Mouse (Mus musculus) forebrain, embryonic 11.5 days (tissue): ENCODE data around the gene Supt4a. TPM values are rescaled to one million over a fixed set of nuclear protein-coding genes. Genes with fewer than 3 reads are reported as not detected.

Experiments used
- ATAC-seq: fragments of 200-750 bp; cut with Nextera tagmentation; replicated peaks from 2 replicates; pipeline ENCODE4 v1.8.0; 2017; ENCODE audit warnings: moderate TSS enrichment; ENCODE audit not compliant: low FRiP score
- DNase-seq: peaks from one replicate; pipeline ENCODE4 v3.0.0-alpha.2; 2017; ENCODE audit warnings: low spot score
- H3K27ac ChIP-seq: fragments of 300-500 bp; sonication (generic); 2 replicates; pipeline ENCODE4 v1.5.1; 2014; ENCODE audit warnings: low read depth, low read length
- H3K27me3 ChIP-seq: fragments of 300-500 bp; sonication (generic); 2 replicates; pipeline ENCODE4 v1.6.1; 2014; ENCODE audit warnings: mild to moderate bottlenecking, low read length, mixed read lengths; ENCODE audit not compliant: control insufficient read depth, insufficient read depth
- H3K36me3 ChIP-seq: fragments of 300-500 bp; sonication (generic); 2 replicates; pipeline ENCODE4 v1.6.1; 2014; ENCODE audit warnings: mild to moderate bottlenecking, low read length, moderate library complexity, mixed read lengths; ENCODE audit not compliant: control insufficient read depth, insufficient read depth
- H3K4me1 ChIP-seq: fragments of 300-500 bp; sonication (generic); replicated peaks from 2 replicates; pipeline ENCODE4 v1.6.1; 2014; ENCODE audit warnings: low read length, mixed read lengths; ENCODE audit not compliant: control insufficient read depth, insufficient read depth
- H3K4me2 ChIP-seq: fragments of 300-500 bp; sonication (generic); 2 replicates; pipeline ENCODE4 v1.6.1; 2014; ENCODE audit warnings: low read depth, mild to moderate bottlenecking, low read length, moderate library complexity, mixed read lengths; ENCODE audit not compliant: severe bottlenecking
- H3K4me3 ChIP-seq: fragments of 300-500 bp; sonication (generic); 2 replicates; pipeline ENCODE4 v1.5.1; 2014; ENCODE audit warnings: low read depth, low read length
- H3K9ac ChIP-seq: fragments of 300-500 bp; sonication (generic); 2 replicates; pipeline ENCODE4 v1.6.1; 2014; ENCODE audit warnings: low read length
- H3K9me3 ChIP-seq: fragments of 300-500 bp; sonication (generic); 2 replicates; pipeline ENCODE4 v1.6.1; 2016; ENCODE audit warnings: low read length, mixed read lengths; ENCODE audit not compliant: control insufficient read depth
- WGBS: fragments of 180-500 bp; shearing (Covaris S2); extraction: QIAGEN DNeasy Blood & Tissue Kit; methylation state at CpG from one replicate; pipeline ENCODE4 v1.1.7; 2014; 5-methylcytosine and 5-hydroxymethylcytosine counted together
- polyA plus RNA-seq: library from polyadenylated mRNA; unstranded; fragments of >200 nt; fragmentation: Nextera tagmentation; extraction: Ambion mirVana; gene quantifications from 2 replicates; pipeline ENCODE4 v1.2.1, GENCODE M21; 2014

Supt4a gene
- polyA plus RNA-seq, 1 experiment from 2014 or later: 132 TPM

- DNase-seq: no peak
- no peaks in the 10 kb centered on the region for H3K4me1 ChIP-seq
- H3K27me3 ChIP-seq: no peaks in the 10 kb centered on the region
- H3K36me3 ChIP-seq: no peaks in the 10 kb centered on the region
- no peak overlapping the region for H3K4me2 ChIP-seq
- 91% methylated on average over 5 of the region's 5 CpGs for WGBS
- no peak for ATAC-seq
- no peak overlapping the region for H3K9ac ChIP-seq
- no peak overlapping the region for H3K4me3 ChIP-seq
- H3K9me3 ChIP-seq: no peaks in the 10 kb centered on the region
- no peak overlapping the region for H3K27ac ChIP-seq
Observed at GRCm38 (mm10) chr11:87703654-87704053, 33.7 kb upstream of the Supt4a start.

GRCm38 (mm10) chr11:87704289-87704688, 33.1 kb upstream of the Supt4a start:
- H3K27ac ChIP-seq: no peak overlapping the region
- DNase-seq (no peak), ATAC-seq (no peak)
- no peaks in the 10 kb centered on the region for H3K4me1 ChIP-seq
- no peaks in the 10 kb centered on the region for H3K9me3 ChIP-seq
- no peak overlapping the region for H3K4me3 ChIP-seq
- no peak overlapping the region for H3K4me2 ChIP-seq
- H3K9ac ChIP-seq: no peak overlapping the region
- H3K27me3 ChIP-seq: no peaks in the 10 kb centered on the region
- 92% methylated on average over 9 of the region's 9 CpGs for WGBS
- H3K36me3 ChIP-seq: no peaks in the 10 kb centered on the region

- Histone ChIP-seq H3K9ac (no peak overlapping the region), H3K4me2 (no peak overlapping the region), H3K36me3 (no peaks in the 10 kb centered on the region), H3K4me3 (no peak overlapping the region), H3K4me1 (no peaks in the 10 kb centered on the region; the same call in 1 of the 2 replicates), H3K27ac (no peak overlapping the region), H3K9me3 (no peaks in the 10 kb centered on the region), H3K27me3 (no peaks in the 10 kb centered on the region)
- 49% methylated on average over 8 of the region's 8 CpGs for WGBS
- ATAC-seq (no peak), DNase-seq (no peak)
Observed at GRCm38 (mm10) chr11:87707570-87707969, 29.8 kb upstream of the Supt4a start.

- H3K27me3 ChIP-seq: no peaks in the 10 kb centered on the region
- H3K4me2 ChIP-seq: no peak overlapping the region
- H3K4me1 ChIP-seq: no peaks in the 10 kb centered on the region; the same call in 1 of the 2 replicates
- no peaks in the 10 kb centered on the region for H3K9me3 ChIP-seq
- WGBS: 81% methylated on average over 5 of the region's 5 CpGs
- no peaks in the 10 kb centered on the region for H3K36me3 ChIP-seq
- ATAC-seq: no peak
- no peak overlapping the region for H3K9ac ChIP-seq
- no peak overlapping the region for H3K4me3 ChIP-seq
- no peak for DNase-seq
- no peak overlapping the region for H3K27ac ChIP-seq
Observed at GRCm38 (mm10) chr11:87708979-87709378, 28.4 kb upstream of the Supt4a start.

- Histone ChIP-seq H3K4me1 (no peaks in the 10 kb centered on the region; the same call in 1 of the 2 replicates), H3K27ac (no peak overlapping the region), H3K4me3 (peak overlapping the region; percentile 1; the same call in 1 of the 2 replicates), H3K4me2 (peak overlapping the region; percentile 38), H3K36me3 (no peaks in the 10 kb centered on the region), H3K9me3 (no peaks in the 10 kb centered on the region), H3K9ac (peak overlapping the region; percentile 6; the same call in 1 of the 2 replicates), H3K27me3 (no peaks in the 10 kb centered on the region)
- ATAC-seq (no peak), DNase-seq (peak; percentile 75)
- WGBS: 8% methylated on average over 21 of the region's 21 CpGs
Observed at GRCm38 (mm10) chr11:87709513-87710261, 27.7 kb upstream of the Supt4a start.

GRCm38 (mm10) chr11:87710262-87710615, 27.1 kb upstream of the Supt4a start:
- no peaks in the 10 kb centered on the region; the same call in 1 of the 2 replicates for H3K4me1 ChIP-seq
- no peaks in the 10 kb centered on the region for H3K9me3 ChIP-seq
- no peak for DNase-seq
- peak overlapping the region; percentile 6; the same call in 1 of the 2 replicates for H3K9ac ChIP-seq
- peak overlapping the region; percentile 1; the same call in 1 of the 2 replicates for H3K4me3 ChIP-seq
- peak overlapping the region; percentile 38 for H3K4me2 ChIP-seq
- no peaks in the 10 kb centered on the region for H3K27me3 ChIP-seq
- no peak overlapping the region for H3K27ac ChIP-seq
- no peak for ATAC-seq
- 45% methylated on average over 7 of the region's 7 CpGs for WGBS
- H3K36me3 ChIP-seq: no peaks in the 10 kb centered on the region

- no peak overlapping the region for H3K4me2 ChIP-seq
- no peak overlapping the region for H3K27ac ChIP-seq
- ATAC-seq (no peak), DNase-seq (no peak)
- H3K9ac ChIP-seq: no peak overlapping the region
- H3K36me3 ChIP-seq: no peaks in the 10 kb centered on the region
- no peaks in the 10 kb centered on the region for H3K9me3 ChIP-seq
- H3K27me3 ChIP-seq: no peaks in the 10 kb centered on the region
- no peak overlapping the region for H3K4me3 ChIP-seq
- 88% methylated on average over 4 of the region's 4 CpGs for WGBS
- no peaks in the 10 kb centered on the region; the same call in 1 of the 2 replicates for H3K4me1 ChIP-seq
Observed at GRCm38 (mm10) chr11:87712188-87712587, 25.2 kb upstream of the Supt4a start.

- Histone ChIP-seq H3K27ac (no peak overlapping the region), H3K9ac (no peak overlapping the region), H3K4me2 (no peak overlapping the region), H3K4me3 (no peak overlapping the region), H3K4me1 (no peaks in the 10 kb centered on the region), H3K9me3 (no peaks in the 10 kb centered on the region), H3K27me3 (no peaks in the 10 kb centered on the region), H3K36me3 (no peaks in the 10 kb centered on the region)
- ATAC-seq: no peak
- DNase-seq: no peak
- 81% methylated on average over 4 of the region's 4 CpGs for WGBS
Observed at GRCm38 (mm10) chr11:87715999-87716398, 21.4 kb upstream of the Supt4a start.

GRCm38 (mm10) chr11:87719526-87719925, 17.8 kb upstream of the Supt4a start:
- Histone ChIP-seq H3K36me3 (no peaks in the 10 kb centered on the region), H3K9ac (no peak overlapping the region), H3K4me3 (no peak overlapping the region), H3K4me1 (no peaks in the 10 kb centered on the region), H3K27ac (no peak overlapping the region), H3K4me2 (no peak overlapping the region), H3K9me3 (no peaks in the 10 kb centered on the region), H3K27me3 (no peaks in the 10 kb centered on the region)
- DNase-seq (no peak), ATAC-seq (no peak)
- WGBS: 71% methylated on average over 7 of the region's 7 CpGs
